Mouse (Mus musculus) cerebellum, adult 9-11 months (tissue): Measurements from ENCODE around the gene Anks4b.

Source experiments
- DNase-seq: peaks from one replicate; pipeline ENCODE4 v3.0.0; 2022

Anks4b gene

GRCm38 (mm10) chr7:120189369-120190149 lies 15.9 kb downstream of the Anks4b start:
- DNase-seq: peak; percentile 36

GRCm38 (mm10) chr7:120190150-120190665 lies 16.6 kb downstream of the Anks4b start:
- peak; percentile 31 for DNase-seq

- peak; percentile 35 for DNase-seq
Observed at GRCm38 (mm10) chr7:120192207-120192606, 18.5 kb downstream of the Anks4b start.

GRCm38 (mm10) chr7:120192816-120193215 lies 19.2 kb downstream of the Anks4b start:
- no peak for DNase-seq

- DNase-seq: no peak
Observed at GRCm38 (mm10) chr7:120195207-120195606, 21.5 kb downstream of the Anks4b start.

GRCm38 (mm10) chr7:120201231-120201744 lies 27.6 kb downstream of the Anks4b start:
- no peak for DNase-seq

- DNase-seq: no peak
Observed at GRCm38 (mm10) chr7:120201771-120202170, 28.1 kb downstream of the Anks4b start, which contains the start of gene Crym. Crym (minus strand) TSS chr7:120202111.

GRCm38 (mm10) chr7:120203789-120204188 lies 30.1 kb downstream of the Anks4b start, which contains the start of gene Abca14:
Abca14 (plus strand) TSS chr7:120203961.
- DNase-seq: peak; percentile 71

- no peak for DNase-seq
Observed at GRCm38 (mm10) chr7:120205989-120206388, 32.3 kb downstream of the Anks4b start.

GRCm38 (mm10) chr7:120228541-120228940 lies 54.9 kb downstream of the Anks4b start:
- no peak for DNase-seq
